Mouse (Mus musculus): Measurements from ENCODE around the gene 5730409E04Rik.

5730409E04Rik gene

GRCm38 (mm10) chr4:126609606-126610181 lies at the start of gene 5730409E04Rik:
TSS of gene 5730409E04Rik (plus strand) at chr4:126609818.
- DNase-seq (ENCODE audit: low read depth, low spot score), result peak; percentile 38

DNA sequence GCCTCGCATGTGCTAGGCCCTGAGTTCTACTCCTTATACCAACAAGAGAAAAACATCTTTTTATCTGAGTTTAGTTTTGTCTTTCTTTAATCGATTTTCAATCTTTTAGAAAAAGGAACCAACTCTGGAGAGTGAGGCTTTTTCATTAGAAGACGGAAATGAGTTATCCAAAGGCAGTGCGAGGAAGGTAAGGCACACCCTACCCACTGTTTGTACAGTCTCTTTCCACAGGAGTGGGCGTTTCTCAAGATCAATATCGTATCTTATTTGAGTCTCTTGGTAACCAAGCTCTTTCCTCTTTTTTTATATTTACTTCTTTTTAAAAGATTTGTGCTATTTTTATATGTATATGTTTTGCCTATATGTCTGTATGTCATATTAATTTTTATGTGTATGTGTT lies 45.8 kb upstream of the 5730409E04Rik start:
- DNase-seq (ENCODE audit: low read depth, low spot score), result no peak

- no peak for DNase-seq (ENCODE audit: low read depth, low spot score)
These were observed 42.4 kb upstream of the 5730409E04Rik start for GRCm38 (mm10) chr4:126567243-126567642.

GRCm38 (mm10) chr4:126569783-126570182 lies 39.8 kb upstream of the 5730409E04Rik start:
- no peak for DNase-seq (ENCODE audit: low read depth, low spot score)

- no peak for DNase-seq (ENCODE audit: low read depth, low spot score)
These were observed 33.3 kb upstream of the 5730409E04Rik start for GRCm38 (mm10) chr4:126576281-126576680.

DNA sequence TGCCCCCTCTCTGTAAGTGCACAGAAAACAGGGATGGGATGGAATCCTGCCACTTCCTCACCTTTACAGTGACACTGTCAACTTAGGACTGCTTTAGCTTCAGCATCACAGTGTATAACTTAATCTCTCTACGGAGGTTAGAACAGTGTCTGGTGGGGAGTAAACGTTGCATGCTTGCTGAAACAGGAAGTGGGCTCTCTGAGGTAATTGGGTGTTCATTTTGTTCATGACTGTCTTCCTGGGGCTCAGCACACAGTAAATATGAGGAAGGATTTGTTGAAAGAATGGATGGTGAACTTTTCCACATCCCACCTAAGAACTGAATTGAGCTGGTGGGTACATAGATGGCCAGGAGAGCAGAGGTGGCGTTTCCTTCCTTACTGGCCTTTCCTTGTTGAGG lies 31.7 kb upstream of the 5730409E04Rik start:
- no peak for DNase-seq (ENCODE audit: low read depth, low spot score)

DNA sequence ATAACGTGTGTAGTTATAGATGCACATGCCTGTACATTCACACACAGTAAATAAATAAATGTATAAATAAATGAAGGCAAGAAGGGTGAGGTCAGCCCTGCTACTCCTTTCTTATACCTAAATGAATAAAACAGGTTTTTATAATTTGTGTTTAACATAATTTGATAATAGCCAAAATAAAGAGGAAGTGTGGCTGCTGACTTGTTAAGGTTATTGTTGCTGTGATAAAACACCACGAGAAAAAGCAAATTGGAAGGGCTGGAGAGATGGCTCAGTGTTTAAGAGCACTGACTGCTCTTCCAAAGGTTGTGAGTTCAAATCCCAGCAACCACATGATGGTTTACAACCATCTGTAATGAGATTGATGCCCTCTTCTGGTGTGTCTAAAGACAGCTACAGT lies 30.5 kb upstream of the 5730409E04Rik start:
- no peak for DNase-seq (ENCODE audit: low read depth, low spot score)

- no peak for DNase-seq (ENCODE audit: low read depth, low spot score)
These were observed 23.9 kb upstream of the 5730409E04Rik start for GRCm38 (mm10) chr4:126585739-126586138.

GRCm38 (mm10) chr4:126592039-126592438 lies 17.6 kb upstream of the 5730409E04Rik start:
- no peak for DNase-seq (ENCODE audit: low read depth, low spot score)

DNA sequence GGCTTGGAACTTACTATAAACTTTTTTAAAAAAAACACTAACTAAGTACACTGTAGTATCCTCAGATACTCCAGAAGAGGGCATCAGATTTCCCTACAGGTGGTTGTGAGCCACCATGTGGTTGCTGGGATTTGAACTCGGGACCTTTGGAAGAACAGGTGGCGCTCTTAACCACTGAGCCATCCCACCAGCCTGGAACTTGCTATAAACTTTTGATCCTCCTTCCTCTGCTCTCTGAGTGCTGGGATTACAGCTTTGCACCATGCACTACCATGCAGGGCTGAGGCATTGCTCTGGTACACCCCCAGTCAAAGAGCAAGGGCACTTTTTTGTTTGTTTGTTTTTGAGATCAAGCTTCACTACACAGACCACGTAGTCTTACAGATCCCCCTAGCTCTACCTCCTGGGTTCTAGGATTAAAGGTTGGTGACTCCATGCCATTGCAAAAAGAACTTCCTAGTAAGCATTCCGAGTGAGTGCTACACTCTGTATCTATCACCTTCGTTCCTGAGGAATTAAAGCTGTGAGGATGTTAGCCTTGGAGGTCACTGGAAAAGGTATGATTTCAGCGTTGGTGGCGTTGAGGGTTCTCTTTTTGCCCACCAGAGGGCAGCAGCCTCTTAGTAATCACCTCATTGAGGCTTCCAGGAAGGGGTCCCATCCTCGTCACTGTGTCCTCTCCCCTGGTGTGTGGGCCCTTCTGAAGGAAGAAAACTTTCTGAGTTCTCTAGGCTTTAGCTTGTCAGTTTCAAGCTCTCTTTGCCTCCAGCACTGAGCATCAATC lies 9.5 kb upstream of the 5730409E04Rik start:
- peak; percentile 65 for DNase-seq (ENCODE audit: low read depth, low spot score)

DNA sequence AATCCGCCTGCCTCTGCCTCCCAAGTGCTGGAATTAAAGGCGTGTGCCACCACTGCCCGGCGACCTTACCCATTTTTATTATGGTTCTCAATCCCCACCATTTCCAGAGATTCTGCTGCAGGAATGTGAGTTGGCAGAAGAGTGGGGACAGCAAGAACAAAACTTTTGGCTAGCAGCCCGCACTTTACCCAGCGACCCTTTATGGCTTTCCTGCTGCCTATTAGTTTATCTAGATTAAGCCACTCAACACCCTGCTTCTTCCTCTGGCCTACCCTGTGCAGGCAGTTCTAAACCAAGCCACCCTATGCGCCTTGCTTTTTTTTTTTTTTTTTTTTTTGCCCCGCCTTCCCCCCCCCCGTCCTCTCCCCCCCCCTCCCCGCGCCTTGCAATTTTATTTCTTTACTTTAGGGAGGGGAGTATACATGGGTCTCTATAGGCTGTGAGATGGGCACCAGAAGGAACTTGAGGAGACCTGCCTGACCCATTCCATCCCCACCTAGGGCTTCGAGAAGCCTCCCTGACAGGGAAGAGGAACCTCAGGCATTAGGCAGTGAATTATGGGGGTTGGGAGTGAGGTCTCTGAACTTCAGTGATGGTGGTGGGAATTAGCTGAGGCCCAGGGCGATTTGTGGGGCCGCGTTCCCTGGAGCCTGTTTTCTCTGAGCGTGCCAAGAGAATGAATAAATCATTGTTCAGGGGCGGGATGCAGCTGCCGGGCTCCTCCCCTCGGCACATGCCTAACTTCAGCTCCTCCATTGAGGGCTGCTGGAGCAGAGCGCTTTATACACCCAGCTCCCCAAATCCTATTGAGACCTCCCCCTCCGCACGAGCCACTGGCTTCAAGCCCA lies 7.8 kb upstream of the 5730409E04Rik start:
- DNase-seq (ENCODE audit: low read depth, low spot score), result peak; percentile 56

GRCm38 (mm10) chr4:126602445-126602762 lies 7.2 kb upstream of the 5730409E04Rik start:
- no peak for DNase-seq (ENCODE audit: low read depth, low spot score)

GRCm38 (mm10) chr4:126604141-126604540 lies 5.5 kb upstream of the 5730409E04Rik start:
- DNase-seq (ENCODE audit: low read depth, low spot score), result no peak

GRCm38 (mm10) chr4:126605751-126606150 lies 3.9 kb upstream of the 5730409E04Rik start:
- no peak for DNase-seq (ENCODE audit: low read depth, low spot score)

DNA sequence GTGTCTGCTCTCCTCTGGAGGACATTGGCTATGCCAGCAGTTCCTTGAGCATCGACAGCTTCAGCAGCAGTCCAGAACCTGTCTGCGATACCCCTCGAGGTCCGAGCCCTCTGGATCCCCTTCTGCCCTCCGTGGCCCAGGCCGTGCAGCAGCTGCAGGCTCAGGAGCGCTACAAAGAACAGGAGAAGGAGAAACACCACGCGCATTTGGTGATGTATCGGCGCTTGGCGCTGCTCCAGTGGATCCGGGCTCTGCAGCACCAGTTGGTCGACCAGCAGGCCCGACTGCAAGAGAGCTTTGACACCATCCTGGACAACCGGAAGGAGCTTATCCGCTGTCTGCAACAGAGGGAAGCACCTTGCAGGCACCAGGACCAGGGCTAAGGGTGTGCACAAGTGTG lies 2.4 kb downstream of the 5730409E04Rik start:
- DNase-seq (ENCODE audit: low read depth, low spot score), result no peak

DNA sequence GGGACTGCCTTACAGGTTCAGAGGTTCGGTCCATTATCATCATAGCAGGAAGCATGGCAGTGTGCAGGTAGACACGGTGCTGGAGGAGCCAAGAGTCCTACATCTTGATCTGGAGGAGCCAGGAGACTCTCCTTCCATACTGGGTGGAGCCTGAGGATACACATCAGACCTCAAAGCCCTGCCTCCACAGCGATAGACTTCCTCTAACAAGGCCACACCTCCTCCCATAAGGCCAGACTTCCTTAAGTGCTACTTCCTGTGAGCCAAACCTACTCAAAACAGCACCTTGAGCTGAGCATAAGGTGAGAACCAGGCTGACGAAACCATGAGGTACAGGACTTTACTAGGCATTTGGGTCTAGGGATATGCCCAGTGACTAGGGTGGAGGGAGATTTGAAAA lies 6.7 kb downstream of the 5730409E04Rik start:
- no peak for DNase-seq (ENCODE audit: low read depth, low spot score)

- DNase-seq (ENCODE audit: low read depth, low spot score), result peak; percentile 51
These were observed 10.2 kb downstream of the 5730409E04Rik start for GRCm38 (mm10) chr4:126619691-126620330.

DNA sequence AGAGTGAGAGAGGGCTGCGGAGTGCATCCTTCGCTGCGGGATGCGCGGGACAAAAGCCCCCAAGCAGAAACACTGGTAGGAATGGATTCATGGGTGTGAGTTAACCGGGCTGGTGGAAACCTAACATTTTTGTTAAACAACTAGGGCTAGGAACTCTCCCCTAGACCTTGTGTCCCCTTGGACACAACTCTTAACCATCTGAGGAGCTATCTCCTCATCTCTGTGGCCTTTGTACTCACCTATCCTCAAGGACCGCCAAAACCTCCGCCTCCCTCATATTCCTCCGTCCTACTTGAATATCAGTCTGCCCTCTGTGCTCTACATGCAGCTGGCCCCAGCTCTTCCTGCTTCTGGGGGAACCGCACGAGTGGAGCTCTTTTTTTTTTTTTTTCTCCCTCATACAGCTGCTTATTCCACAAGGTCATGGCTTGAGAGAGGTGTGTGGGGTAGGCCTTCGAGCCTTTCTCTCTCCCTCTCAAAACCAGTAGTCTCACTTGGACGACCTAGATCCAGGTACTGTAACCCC lies 10.8 kb downstream of the 5730409E04Rik start:
- no peak for DNase-seq (ENCODE audit: low read depth, low spot score)

- DNase-seq (ENCODE audit: low read depth, low spot score), result no peak
These were observed 17.5 kb downstream of the 5730409E04Rik start for GRCm38 (mm10) chr4:126627021-126627681.

- no peak for DNase-seq (ENCODE audit: low read depth, low spot score)
These were observed 22.3 kb downstream of the 5730409E04Rik start for GRCm38 (mm10) chr4:126631922-126632321.

DNA sequence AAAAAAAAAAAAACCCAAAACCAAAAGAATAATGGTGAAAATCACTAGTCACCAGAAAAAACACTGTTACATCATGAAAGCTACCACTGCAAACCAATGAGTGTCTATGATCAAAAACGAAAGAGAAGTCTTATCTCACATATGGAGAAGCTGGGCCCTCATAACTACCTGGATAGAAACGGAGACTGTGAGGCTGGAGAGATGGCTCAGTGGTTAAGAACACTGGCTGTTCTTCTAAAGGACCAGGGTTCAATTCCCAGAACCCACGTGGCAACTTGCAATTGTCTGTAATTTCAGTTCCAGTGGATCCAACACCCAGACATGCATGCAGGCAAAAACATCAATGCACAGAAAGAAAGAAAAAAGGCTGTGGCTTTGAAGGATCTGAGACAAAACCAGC lies 23.1 kb downstream of the 5730409E04Rik start:
- no peak for DNase-seq (ENCODE audit: low read depth, low spot score)
